Mouse (Mus musculus): ENCODE measurements around the gene Lix1l. TPM values are rescaled to one million over a fixed set of nuclear protein-coding genes. Genes with fewer than 3 reads are reported as not detected.

Lix1l gene
- total RNA-seq, 1 experiment = 4.6 TPM

- in situ Hi-C loops (cut with MboI; ENCODE audit: low sequenced_read_pairs in 2 of 2, unreplicated experiment in 2 of 2) = loop anchor here in 1 of 2 experiments (5.0 kb wide), 1 partner anchor 40 kb away; the partner anchor contains the start of gene Nudt17
- Histone ChIP-seq H3K4me3 (ENCODE audit: insufficient read depth in 1 of 2, low read depth in 1 of 2, low read length in 2 of 2, poor library complexity in 1 of 2, severe bottlenecking in 1 of 2) (no peak overlapping the region), H3K27ac (ENCODE audit: insufficient read depth, low read depth, low read length, poor library complexity, severe bottlenecking) (no peak overlapping the region), H3K4me1 (ENCODE audit: control insufficient read depth in 2 of 2, insufficient read depth in 2 of 2, low read length in 2 of 2, poor library complexity in 1 of 2) (peaks cover 5 to 8% of the 10 kb centered on the region in 2 experiments; a peak in 3 of 4 replicates), H3K9ac (ENCODE audit: insufficient read depth, low read depth, low read length, poor library complexity, severe bottlenecking) (no peak overlapping the region), H3K9me3 (ENCODE audit: control insufficient read depth, insufficient read depth, low read depth, low read length) (no peaks in the 10 kb centered on the region), H3K36me3 (ENCODE audit: control insufficient read depth, insufficient read depth, low read length, poor library complexity, severe bottlenecking) (no peaks in the 10 kb centered on the region)
- TF ChIP-seq ZC3H11A (IDR thresholded peaks at IDR 0.05; ENCODE audit: borderline replicate concordance, low read depth, low read length) = peak; percentile 63; the same call in 1 of the 2 replicates
- no peak for TF ChIP-seq HCFC1 (IDR thresholded peaks at IDR 0.05; ENCODE audit: borderline replicate concordance, insufficient read depth, low read length)
- DNase-seq (ENCODE audit: low read depth, low spot score) = peak; percentile 69
Observed at GRCm38 (mm10) chr3:96667316-96667715, 66.4 kb downstream of the Lix1l start.

GRCm38 (mm10) chr3:96668424-96669067, 67.6 kb downstream of the Lix1l start:
- in situ Hi-C loops (cut with MboI; ENCODE audit: low sequenced_read_pairs in 2 of 2, unreplicated experiment in 2 of 2) = loop anchor here in 1 of 2 experiments (5.0 kb wide), 1 partner anchor 39 kb away; the partner anchor contains the start of gene Nudt17
- DNase-seq (ENCODE audit: low read depth, low spot score) = no peak

GRCm38 (mm10) chr3:96669727-96670468, 68.9 kb downstream of the Lix1l start, which contains the start of gene Ankrd35:
TSS of gene Ankrd35 (plus strand) at chr3:96670131.
- Histone ChIP-seq H3K9me3 (ENCODE audit: control insufficient read depth, insufficient read depth, low read depth, low read length) (no peaks in the 10 kb centered on the region), H3K9ac (ENCODE audit: insufficient read depth, low read depth, low read length, poor library complexity, severe bottlenecking) (no peak within 1 kb of the TSS), H3K4me3 (ENCODE audit: insufficient read depth in 1 of 2, low read depth in 1 of 2, low read length in 2 of 2, poor library complexity in 1 of 2, severe bottlenecking in 1 of 2) (peak within 1 kb of the TSS; percentile 49 to 51), H3K27ac (ENCODE audit: insufficient read depth, low read depth, low read length, poor library complexity, severe bottlenecking) (no peak within 1 kb of the TSS), H3K4me1 (ENCODE audit: control insufficient read depth in 2 of 2, insufficient read depth in 2 of 2, low read length in 2 of 2, poor library complexity in 1 of 2) (peaks cover 15 to 16% of the 10 kb centered on the region in 2 experiments), H3K36me3 (ENCODE audit: control insufficient read depth, insufficient read depth, low read length, poor library complexity, severe bottlenecking) (no peaks in the 10 kb centered on the region)
- TF ChIP-seq MAFK (IDR thresholded peaks at IDR 0.05; ENCODE audit: insufficient read depth, low read depth, low read length) (no peak), CHD2 (IDR thresholded peaks at IDR 0.05; ENCODE audit: low read depth, low read length) (no peak), ZC3H11A (IDR thresholded peaks at IDR 0.05; ENCODE audit: borderline replicate concordance, low read depth, low read length) (no peak), HCFC1 (IDR thresholded peaks at IDR 0.05; ENCODE audit: borderline replicate concordance, insufficient read depth, low read length) (no peak), ZNF384 (IDR thresholded peaks at IDR 0.05; ENCODE audit: low read depth, low read length) (no peak)
- in situ Hi-C loops (cut with MboI; ENCODE audit: low sequenced_read_pairs in 2 of 2, unreplicated experiment in 2 of 2) = loop anchor here in 1 of 2 experiments (5.0 kb wide), 1 partner anchor 37 kb away; the partner anchor contains the start of gene Nudt17
- peak; percentile 92 for DNase-seq (ENCODE audit: low read depth, low spot score)

More at GRCm38 (mm10) chr3:96668424-96669067, 67.6 kb downstream of the Lix1l start:
- Histone ChIP-seq H3K9ac (ENCODE audit: insufficient read depth, low read depth, low read length, poor library complexity, severe bottlenecking) (no peak overlapping the region), H3K9me3 (ENCODE audit: control insufficient read depth, insufficient read depth, low read depth, low read length) (no peaks in the 10 kb centered on the region), H3K27ac (ENCODE audit: insufficient read depth, low read depth, low read length, poor library complexity, severe bottlenecking) (no peak overlapping the region), H3K4me1 (ENCODE audit: control insufficient read depth in 2 of 2, insufficient read depth in 2 of 2, low read length in 2 of 2, poor library complexity in 1 of 2) (peaks cover 8 to 9% of the 10 kb centered on the region in 2 experiments), H3K4me3 (ENCODE audit: insufficient read depth in 1 of 2, low read depth in 1 of 2, low read length in 2 of 2, poor library complexity in 1 of 2, severe bottlenecking in 1 of 2) (no peak overlapping the region), H3K36me3 (ENCODE audit: control insufficient read depth, insufficient read depth, low read length, poor library complexity, severe bottlenecking) (no peaks in the 10 kb centered on the region)
- TF ChIP-seq ZNF384 (IDR thresholded peaks at IDR 0.05; ENCODE audit: low read depth, low read length) (no peak), HCFC1 (IDR thresholded peaks at IDR 0.05; ENCODE audit: borderline replicate concordance, insufficient read depth, low read length) (no peak), MAFK (IDR thresholded peaks at IDR 0.05; ENCODE audit: insufficient read depth, low read depth, low read length) (no peak), ZC3H11A (IDR thresholded peaks at IDR 0.05; ENCODE audit: borderline replicate concordance, low read depth, low read length) (no peak), CHD2 (IDR thresholded peaks at IDR 0.05; ENCODE audit: low read depth, low read length) (no peak)

- TF ChIP-seq ZC3H11A (IDR thresholded peaks at IDR 0.05; ENCODE audit: borderline replicate concordance, low read depth, low read length) = no peak
- TF ChIP-seq MAFK (IDR thresholded peaks at IDR 0.05; ENCODE audit: insufficient read depth, low read depth, low read length) = no peak
- no peak for TF ChIP-seq CHD2 (IDR thresholded peaks at IDR 0.05; ENCODE audit: low read depth, low read length)
- TF ChIP-seq HCFC1 (IDR thresholded peaks at IDR 0.05; ENCODE audit: borderline replicate concordance, insufficient read depth, low read length) = no peak
- TF ChIP-seq ZNF384 (IDR thresholded peaks at IDR 0.05; ENCODE audit: low read depth, low read length) = no peak
- DNase-seq (ENCODE audit: low read depth, low spot score) = no peak
- no peak overlapping the region for H3K4me3 ChIP-seq (ENCODE audit: insufficient read depth in 1 of 2, low read depth in 1 of 2, low read length in 2 of 2, poor library complexity in 1 of 2, severe bottlenecking in 1 of 2)
- no peak overlapping the region for H3K9ac ChIP-seq (ENCODE audit: insufficient read depth, low read depth, low read length, poor library complexity, severe bottlenecking)
- no peak overlapping the region for H3K27ac ChIP-seq (ENCODE audit: insufficient read depth, low read depth, low read length, poor library complexity, severe bottlenecking)
- no peaks in the 10 kb centered on the region for H3K9me3 ChIP-seq (ENCODE audit: control insufficient read depth, insufficient read depth, low read depth, low read length)
- peaks cover 15 to 26% of the 10 kb centered on the region in 2 experiments for H3K4me1 ChIP-seq (ENCODE audit: control insufficient read depth in 2 of 2, insufficient read depth in 2 of 2, low read length in 2 of 2, poor library complexity in 1 of 2)
- in situ Hi-C loops (cut with MboI; ENCODE audit: low sequenced_read_pairs in 2 of 2, unreplicated experiment in 2 of 2) = no loop called here
- no peaks in the 10 kb centered on the region for H3K36me3 ChIP-seq (ENCODE audit: control insufficient read depth, insufficient read depth, low read length, poor library complexity, severe bottlenecking)
Observed at GRCm38 (mm10) chr3:96671519-96671918, 70.6 kb downstream of the Lix1l start.

All from ES-E14 (cell line).